Mouse (Mus musculus) left cerebral cortex, postnatal 10 days (tissue): ENCODE measurements at regions not wholly inside any gene's neighbourhood (a gene's known extent, or its start where the extent isn't known, plus 50 kb on each side); places are given as distances from the start of the nearest gene placed in this dataset.

ENCODE experiments used
- DNase-seq, 2 experiments: peaks; one replicate each; pipeline ENCODE4 v3.0.0; 2021 to 2022; ENCODE audit warnings: low spot score in 2 of 2, mixed read lengths in 1 of 2; ENCODE audit errors: extremely low spot score in 1 of 2
- intact Hi-C: fragments of 180-260 bp; cut with DNase I; formaldehyde crosslinking; loops from one replicate; pipeline ENCODE4 v1.15.1; 2025

- intact Hi-C loops = no loop called here
- DNase-seq = peak in 1 of 2 experiments; percentile 6
Observed at GRCm38 (mm10) chr12:62881202-62881601, 1358.3 kb downstream of the Lrfn5 start.

- DNase-seq = no peak
- intact Hi-C loops = no loop called here
Observed at GRCm38 (mm10) chr12:62892851-62893632, 1370.1 kb downstream of the Lrfn5 start.
